Mouse (Mus musculus) 3T3-L1 (cell line): ENCODE data around the gene Olfr1388.
A peak's percentile ranks its signal among the peaks of the same experiment; 100 is the strongest.
"Not testable (repeated sequence)": the region's sequence is repeated elsewhere in the genome, so short reads cannot be mapped to it uniquely, and the experiment has no call there.

Experiments used
- DNase-seq: peaks from one replicate; pipeline ENCODE4 v3.0.0-alpha.2; 2015; ENCODE audit warnings: low read depth, low spot score

Olfr1388 gene

DNA sequence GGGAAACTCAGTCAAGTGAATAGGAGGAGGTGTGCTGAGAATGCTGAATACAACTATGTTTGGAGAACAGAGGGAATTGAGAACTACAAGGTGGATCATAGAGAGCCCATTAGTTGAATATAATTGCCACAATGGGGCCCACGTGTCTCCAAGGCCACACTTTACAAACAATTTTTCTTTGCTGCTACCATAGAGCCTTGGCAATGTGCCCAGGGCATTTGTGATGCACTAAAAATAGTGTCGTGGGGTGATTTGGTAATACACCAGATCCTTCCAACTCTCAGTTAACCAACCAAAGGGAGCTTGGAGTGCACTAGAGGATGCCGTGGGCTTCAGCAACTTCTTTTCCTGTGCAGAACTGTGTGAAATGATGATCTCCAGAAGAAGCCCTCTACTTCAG, at the start of gene Olfr1388:
Gene Olfr1388 (plus strand): TSS at position 214 of the 400 bp plus-strand sequence.
- no peak for DNase-seq

DNA sequence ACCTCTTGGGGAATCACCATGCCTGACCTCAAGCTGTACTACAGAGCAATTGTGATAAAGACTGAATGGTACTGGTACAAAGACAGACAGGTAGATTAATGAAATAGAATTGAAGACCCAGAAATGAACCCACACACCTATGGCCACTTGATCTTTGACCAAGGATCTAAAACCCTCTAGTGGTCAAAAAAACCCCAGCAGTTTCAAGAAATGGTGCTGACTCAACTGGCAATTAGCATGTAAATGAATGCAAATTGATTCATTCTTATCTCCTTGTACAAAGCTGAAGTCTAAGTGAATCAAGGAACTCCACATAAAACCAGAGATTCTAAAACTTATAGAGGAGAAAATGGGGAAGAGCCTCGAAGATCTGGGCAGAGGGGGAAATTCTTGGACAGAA, 43.7 kb upstream of the Olfr1388 start:
- DNase-seq: not testable (repeated sequence)

DNA sequence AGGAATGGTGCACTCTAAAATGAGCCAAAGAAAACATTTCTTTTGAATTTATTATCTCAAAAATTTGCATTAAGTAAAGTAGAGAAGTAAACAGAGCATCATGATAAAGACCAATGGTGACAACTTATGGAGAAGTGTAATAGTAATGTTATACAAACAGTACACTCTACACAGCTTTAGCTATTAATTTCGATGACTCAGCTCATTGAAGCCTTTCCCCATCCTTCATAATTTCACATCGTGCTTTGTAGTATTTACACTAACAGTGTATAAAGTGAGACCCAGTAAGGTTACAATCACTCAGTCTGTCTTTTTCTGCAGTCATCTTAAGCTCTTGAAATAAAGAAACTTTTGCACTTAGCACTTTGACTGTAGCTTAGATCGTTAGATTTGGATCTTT, 29.6 kb upstream of the Olfr1388 start:
- no peak for DNase-seq

DNA sequence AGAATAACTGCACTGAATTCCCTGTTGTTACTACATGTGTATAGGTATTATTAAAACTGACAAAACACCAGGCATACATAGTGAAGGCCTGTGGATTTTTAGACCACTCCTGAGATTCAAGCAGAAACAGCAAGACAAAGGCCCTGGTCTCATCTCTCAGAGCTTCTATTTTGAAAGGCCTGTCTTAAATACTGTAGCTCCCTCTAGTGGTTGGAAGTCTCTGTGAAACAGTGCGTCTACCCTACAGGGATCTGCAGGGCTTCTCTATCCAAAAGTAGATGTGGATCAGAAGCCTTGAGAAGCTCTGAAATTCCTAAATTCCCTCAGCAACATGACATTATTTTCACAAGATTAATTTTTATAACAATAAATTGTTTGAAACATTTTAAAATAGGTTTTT, 25.9 kb upstream of the Olfr1388 start:
- peak; percentile 70 for DNase-seq

DNA sequence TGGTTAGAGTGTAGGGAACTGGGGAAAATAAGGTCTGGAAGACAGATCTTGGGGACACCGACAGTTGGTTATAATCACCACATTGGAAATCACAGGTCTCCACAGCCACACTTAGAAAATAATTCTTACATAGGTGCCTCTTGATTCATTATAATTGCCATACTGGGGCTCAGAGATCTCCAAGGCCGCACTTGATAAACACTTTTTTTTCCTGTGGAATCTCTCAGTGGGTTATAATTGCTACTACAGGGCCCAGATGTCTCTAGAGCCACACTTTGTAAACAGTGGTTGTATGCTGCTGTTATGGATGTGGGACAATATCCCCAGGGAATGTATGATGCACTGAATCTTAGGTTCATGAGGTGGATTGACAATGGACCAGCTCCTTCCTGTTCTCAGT, 13.7 kb upstream of the Olfr1388 start, which contains the start of gene Olfr1389:
Gene Olfr1389 (plus strand): TSS at position 301 of the 400 bp plus-strand sequence.
- no peak for DNase-seq

DNA sequence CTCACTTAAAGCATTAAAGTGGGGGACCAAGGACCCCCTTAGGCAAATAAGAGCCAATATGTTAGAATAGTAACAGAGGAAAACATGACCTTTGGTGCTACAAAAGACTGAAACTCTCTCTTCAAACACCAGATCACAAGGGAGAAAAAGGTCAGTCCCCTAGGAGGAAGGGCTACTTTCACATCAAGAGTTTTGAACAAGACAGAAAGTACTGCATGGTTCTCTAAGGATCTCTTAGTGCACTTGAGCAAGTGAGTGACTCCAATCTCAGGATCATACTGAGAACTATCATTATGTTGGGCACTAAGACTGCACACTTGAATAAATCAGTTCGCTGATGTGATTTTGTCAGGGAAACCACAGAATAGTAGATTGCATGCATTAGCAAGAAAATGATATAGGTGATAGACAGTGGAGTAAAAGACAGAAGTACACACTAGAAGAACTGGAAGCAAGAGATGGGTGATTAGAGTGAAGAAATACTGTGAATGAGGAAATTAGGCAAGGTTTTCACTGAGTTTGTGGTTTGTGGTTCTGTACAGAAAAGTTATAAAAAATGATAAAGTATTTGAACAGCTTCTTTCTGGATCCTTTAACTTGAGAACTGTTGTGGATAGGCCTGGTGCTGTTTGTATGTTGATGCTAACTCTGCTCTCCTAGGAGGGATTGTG, 11.0 kb upstream of the Olfr1388 start:
- no peak for DNase-seq

DNA sequence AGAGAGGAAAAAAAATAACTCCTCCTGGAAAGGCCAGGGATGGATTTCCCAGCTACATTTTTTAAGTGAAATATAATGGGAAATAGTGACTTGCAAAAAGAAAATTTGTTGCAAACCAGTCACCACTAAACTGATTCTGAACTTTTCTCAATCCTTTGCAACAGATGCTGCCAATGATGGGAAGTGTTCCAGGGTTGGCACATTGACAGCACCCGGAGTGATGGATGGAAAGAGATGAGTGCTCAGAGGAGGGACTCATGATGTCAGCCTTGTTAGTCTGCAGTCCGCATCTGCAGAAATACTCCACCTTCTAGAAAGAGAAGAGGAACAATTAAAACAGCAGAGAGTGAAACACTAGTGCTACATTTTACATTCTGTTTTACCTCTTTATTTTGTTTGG, 6.8 kb upstream of the Olfr1388 start:
- DNase-seq: no peak

DNA sequence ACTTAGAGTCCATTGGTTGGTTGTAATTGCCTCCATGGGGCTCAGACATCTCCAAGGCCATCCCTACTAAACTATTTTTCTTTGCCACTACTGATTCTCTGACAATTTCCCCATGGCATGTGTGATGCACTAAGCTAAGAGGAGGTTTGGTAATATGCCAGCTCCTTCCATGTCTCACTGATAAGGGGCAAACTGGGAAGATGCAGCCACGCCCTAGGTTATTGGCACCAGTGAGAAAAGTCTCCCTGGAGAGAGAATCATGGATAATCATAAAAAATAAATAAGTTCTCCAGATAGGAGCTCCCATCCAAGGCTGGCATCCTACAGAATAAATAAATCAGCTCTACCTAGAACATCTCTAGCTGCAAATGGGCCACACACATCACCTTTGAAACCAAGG, 18.6 kb downstream of the Olfr1388 start, which contains the start of gene Olfr1387:
Gene Olfr1387 (plus strand): TSS at position 301 of the 400 bp plus-strand sequence.
- DNase-seq: no peak

DNA sequence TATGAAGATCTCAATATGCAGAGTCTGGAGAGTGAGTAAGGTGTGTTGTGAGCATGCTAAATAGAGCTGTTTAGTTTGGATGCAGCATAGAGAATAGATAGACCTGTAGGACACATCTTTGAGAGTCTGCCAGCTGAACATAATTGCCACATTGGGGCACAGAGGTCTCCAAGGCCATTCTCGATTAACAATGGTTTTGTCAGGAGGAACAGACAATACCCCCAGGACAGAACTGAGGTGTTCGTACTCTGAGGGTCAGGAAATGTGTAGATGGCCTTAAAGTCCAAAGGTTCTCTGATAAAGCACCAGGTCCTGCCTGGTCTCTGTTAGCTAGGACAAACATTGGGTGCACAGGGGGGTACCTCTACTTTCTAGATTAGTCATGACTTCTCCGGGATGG, 28.3 kb downstream of the Olfr1388 start, which contains the start of gene Olfr1386:
Gene Olfr1386 (plus strand): TSS at position 301 of the 400 bp plus-strand sequence.
- not testable (repeated sequence) for DNase-seq

DNA sequence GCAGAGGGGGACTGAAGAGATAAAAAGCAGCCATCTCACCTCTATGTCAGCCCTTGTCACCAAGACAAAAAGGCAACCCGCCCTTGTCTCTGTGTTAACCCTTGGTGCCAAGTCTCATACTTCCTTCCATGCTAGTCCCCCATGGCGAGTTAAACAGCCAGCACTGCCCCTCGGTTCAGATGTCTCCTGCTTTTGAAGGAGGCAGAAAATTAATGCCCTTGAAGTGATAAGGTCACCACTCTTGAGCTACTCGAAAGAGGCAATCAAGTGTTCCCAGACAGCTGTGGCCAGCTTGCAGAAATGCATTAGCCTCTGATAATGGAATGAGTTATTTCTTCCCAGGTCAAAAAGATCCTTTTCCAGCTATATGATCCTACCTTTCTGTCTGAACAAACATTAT, 49.5 kb downstream of the Olfr1388 start:
- no peak for DNase-seq

DNA sequence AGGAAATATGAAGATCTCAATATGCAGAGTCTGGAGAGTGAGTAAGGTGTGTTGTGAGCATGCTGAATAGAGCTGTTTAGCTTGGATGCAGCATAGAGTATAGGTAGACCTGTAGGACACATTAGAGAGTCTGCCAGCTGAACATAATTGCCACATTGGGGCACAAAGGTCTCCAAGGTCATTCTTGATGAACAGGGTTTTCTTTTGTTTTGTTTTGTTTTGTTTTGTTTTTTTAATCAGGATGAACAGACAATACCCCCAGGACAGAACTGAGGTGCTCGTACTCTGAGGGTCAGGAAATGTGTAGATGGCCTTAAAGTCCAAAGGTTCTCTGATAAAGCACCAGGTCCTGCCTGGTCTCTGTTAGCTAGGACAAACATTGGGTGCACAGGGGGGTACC, 52.3 kb downstream of the Olfr1388 start, which contains the start of gene Olfr1385:
Gene Olfr1385 (plus strand): TSS at position 301 of the 400 bp plus-strand sequence.
- not testable (repeated sequence) for DNase-seq
